Mouse (Mus musculus) midbrain, embryonic 12.5 days (tissue): ENCODE measurements around the gene Tpmt. TPM values are rescaled to one million over a fixed set of nuclear protein-coding genes. Genes with fewer than 3 reads are reported as not detected.

Source experiments
- ATAC-seq: fragments of 200-750 bp; cut with Nextera tagmentation; 2 replicates; pipeline ENCODE4 v1.8.0; 2017; ENCODE audit warnings: low read depth, moderate TSS enrichment, moderate library complexity; ENCODE audit not compliant: low FRiP score
- H3K27ac ChIP-seq: fragments of 300-500 bp; sonication (generic); replicated peaks from 2 replicates; pipeline ENCODE4 v1.5.1; 2016; ENCODE audit warnings: mild to moderate bottlenecking
- H3K27me3 ChIP-seq: fragments of 300-500 bp; sonication (generic); 2 replicates; pipeline ENCODE4 v1.6.1; 2016; ENCODE audit warnings: mild to moderate bottlenecking
- H3K36me3 ChIP-seq: fragments of 300-500 bp; sonication (generic); 2 replicates; pipeline ENCODE4 v1.6.1; 2016
- H3K4me1 ChIP-seq: fragments of 300-500 bp; sonication (generic); 2 replicates; pipeline ENCODE4 v1.6.1; 2016
- H3K4me2 ChIP-seq: fragments of 300-500 bp; sonication (generic); replicated peaks from 2 replicates; pipeline ENCODE4 v1.6.1; 2016; ENCODE audit warnings: mild to moderate bottlenecking, moderate library complexity
- H3K4me3 ChIP-seq: fragments of 300-500 bp; sonication (generic); 2 replicates; pipeline ENCODE4 v1.5.1; 2016; ENCODE audit warnings: mild to moderate bottlenecking
- H3K9ac ChIP-seq: fragments of 300-500 bp; sonication (generic); replicated peaks from 2 replicates; pipeline ENCODE4 v1.6.1; 2016; ENCODE audit warnings: mild to moderate bottlenecking, moderate library complexity
- H3K9me3 ChIP-seq: fragments of 300-500 bp; sonication (generic); 2 replicates; pipeline ENCODE4 v1.6.1; 2016; ENCODE audit warnings: mild to moderate bottlenecking
- WGBS: fragments of 180-500 bp; shearing (Covaris S2); methylation state at CpG from one replicate; pipeline ENCODE4 v1.1.7; 2016; 5-methylcytosine and 5-hydroxymethylcytosine counted together
- polyA plus RNA-seq: library from polyadenylated mRNA; unstranded; fragments of >200 nt; fragmentation: Nextera tagmentation; extraction: Ambion mirVana; gene quantifications from 2 replicates; pipeline ENCODE4 v1.2.1, GENCODE M21; 2016

Gene Tpmt
- polyA plus RNA-seq: 35.5 and 37.1 TPM in 2 replicates

GRCm38 (mm10) chr13:47044617-47044947, at the start of gene Tpmt:
Gene Tpmt (minus strand): TSS chr13:47044737.
- Histone ChIP-seq H3K4me3 (peak within 1 kb of the TSS; percentile 77), H3K4me1 (peaks cover 14% of the 10 kb centered on the region), H3K4me2 (peak within 1 kb of the TSS; percentile 93), H3K9ac (peak within 1 kb of the TSS; percentile 80), H3K36me3 (peaks cover 12% of the 10 kb centered on the region), H3K9me3 (no peaks in the 10 kb centered on the region), H3K27me3 (no peaks in the 10 kb centered on the region), H3K27ac (peak within 1 kb of the TSS; percentile 75)
- 15% methylated on average over 10 of the region's 10 CpGs for WGBS
- ATAC-seq: no peak

DNA sequence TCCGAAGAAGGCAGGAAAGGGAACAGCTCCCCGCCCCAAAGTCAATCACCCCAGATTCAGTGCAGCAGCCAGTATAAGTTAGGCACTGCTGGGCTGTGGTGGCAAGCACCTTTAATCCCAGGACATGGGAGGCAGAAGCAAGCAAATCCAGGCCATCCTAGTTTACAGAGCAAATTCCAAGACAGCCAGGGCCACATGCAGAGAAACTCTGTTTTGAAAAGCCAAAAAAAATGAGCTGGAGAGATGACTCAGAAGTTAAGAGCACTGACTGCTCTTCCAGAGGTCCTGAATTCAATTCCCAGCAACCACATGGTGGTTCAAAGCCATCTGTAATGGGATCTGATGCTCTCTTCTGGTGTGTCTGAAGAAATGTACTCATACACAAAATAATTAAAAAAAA, 49.3 kb upstream of the Tpmt start:
- no peaks in the 10 kb centered on the region for H3K9me3 ChIP-seq
- peaks cover 62% of the 10 kb centered on the region for H3K36me3 ChIP-seq
- ATAC-seq: no peak
- H3K4me1 ChIP-seq: no peaks in the 10 kb centered on the region
- 98% methylated on average over 2 of the region's 2 CpGs for WGBS
- H3K4me3 ChIP-seq: no peak overlapping the region
- H3K27ac ChIP-seq: no peak overlapping the region
- no peak overlapping the region for H3K9ac ChIP-seq
- no peaks in the 10 kb centered on the region for H3K27me3 ChIP-seq
- no peak overlapping the region for H3K4me2 ChIP-seq

GRCm38 (mm10) chr13:47089271-47089670, 44.7 kb upstream of the Tpmt start:
- no peak overlapping the region for H3K9ac ChIP-seq
- no peak for ATAC-seq
- no peaks in the 10 kb centered on the region for H3K4me1 ChIP-seq
- H3K36me3 ChIP-seq: peaks cover 57% of the 10 kb centered on the region
- no peaks in the 10 kb centered on the region for H3K27me3 ChIP-seq
- 89% methylated on average over 2 of the region's 2 CpGs for WGBS
- H3K4me2 ChIP-seq: no peak overlapping the region
- no peak overlapping the region for H3K4me3 ChIP-seq
- no peaks in the 10 kb centered on the region for H3K9me3 ChIP-seq
- H3K27ac ChIP-seq: no peak overlapping the region

DNA sequence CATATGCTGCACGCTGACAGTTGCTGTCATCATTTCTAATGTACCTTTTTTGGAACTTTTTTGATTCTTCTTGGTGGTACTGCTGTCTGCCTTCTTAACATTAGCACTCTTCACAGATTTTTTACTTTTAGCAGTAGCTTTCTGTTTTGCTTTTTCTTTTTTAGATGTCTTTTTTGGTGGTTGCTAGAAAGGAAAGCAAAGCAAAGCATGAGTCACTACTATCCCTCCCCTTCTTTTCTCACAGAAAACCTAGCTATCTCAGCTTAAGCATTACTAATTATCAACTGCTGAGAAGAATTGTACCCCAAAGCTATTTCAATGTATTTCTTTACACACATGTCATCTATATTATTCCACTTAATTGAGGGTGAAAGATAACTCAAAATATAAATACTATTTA, 43.9 kb upstream of the Tpmt start:
- 100% methylated on average over 1 of the region's 1 CpGs for WGBS
- H3K36me3 ChIP-seq: peaks cover 49% of the 10 kb centered on the region
- ATAC-seq: no peak

GRCm38 (mm10) chr13:47080905-47081505, 36.5 kb upstream of the Tpmt start:
- Histone ChIP-seq H3K36me3 (peaks cover 56% of the 10 kb centered on the region), H3K4me2 (no peak overlapping the region), H3K9ac (no peak overlapping the region), H3K27me3 (no peaks in the 10 kb centered on the region), H3K4me3 (no peak overlapping the region), H3K4me1 (no peaks in the 10 kb centered on the region), H3K9me3 (no peaks in the 10 kb centered on the region), H3K27ac (no peak overlapping the region)
- WGBS: 89% methylated on average over 4 of the region's 4 CpGs
- ATAC-seq: no peak

More for the DNA sequence above, 43.9 kb upstream of the Tpmt start:
- no peaks in the 10 kb centered on the region for H3K9me3 ChIP-seq
- no peak overlapping the region for H3K4me3 ChIP-seq
- no peak overlapping the region for H3K9ac ChIP-seq
- no peaks in the 10 kb centered on the region for H3K27me3 ChIP-seq
- no peaks in the 10 kb centered on the region for H3K4me1 ChIP-seq
- no peak overlapping the region for H3K4me2 ChIP-seq
- no peak overlapping the region for H3K27ac ChIP-seq

DNA sequence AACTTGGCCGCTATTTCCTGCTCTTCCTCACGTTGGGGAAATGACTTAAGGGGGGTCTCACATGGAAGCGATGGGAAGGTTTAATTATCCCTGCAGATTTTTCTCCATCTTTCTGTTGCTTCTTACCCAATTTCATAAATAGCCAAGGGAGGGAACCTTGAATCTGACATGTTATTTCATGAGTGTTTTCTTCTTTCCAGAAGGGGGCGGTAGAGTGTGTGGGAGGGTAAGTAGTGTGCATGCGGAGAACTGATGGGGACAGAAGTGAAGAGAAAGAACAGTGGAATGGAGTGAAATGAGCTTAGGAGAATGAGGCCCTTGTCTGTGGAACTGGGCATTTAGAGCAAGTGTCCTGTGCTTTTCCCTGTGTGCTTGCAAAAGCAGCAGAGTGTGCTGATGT, 34.3 kb upstream of the Tpmt start:
- no peak for ATAC-seq
- no peak overlapping the region for H3K9ac ChIP-seq
- no peak overlapping the region for H3K4me3 ChIP-seq
- no peaks in the 10 kb centered on the region for H3K9me3 ChIP-seq
- 69% methylated on average over 5 of the region's 5 CpGs for WGBS
- H3K36me3 ChIP-seq: peaks cover 67% of the 10 kb centered on the region
- no peaks in the 10 kb centered on the region for H3K4me1 ChIP-seq
- no peaks in the 10 kb centered on the region for H3K27me3 ChIP-seq
- H3K4me2 ChIP-seq: no peak overlapping the region
- no peak overlapping the region for H3K27ac ChIP-seq

DNA sequence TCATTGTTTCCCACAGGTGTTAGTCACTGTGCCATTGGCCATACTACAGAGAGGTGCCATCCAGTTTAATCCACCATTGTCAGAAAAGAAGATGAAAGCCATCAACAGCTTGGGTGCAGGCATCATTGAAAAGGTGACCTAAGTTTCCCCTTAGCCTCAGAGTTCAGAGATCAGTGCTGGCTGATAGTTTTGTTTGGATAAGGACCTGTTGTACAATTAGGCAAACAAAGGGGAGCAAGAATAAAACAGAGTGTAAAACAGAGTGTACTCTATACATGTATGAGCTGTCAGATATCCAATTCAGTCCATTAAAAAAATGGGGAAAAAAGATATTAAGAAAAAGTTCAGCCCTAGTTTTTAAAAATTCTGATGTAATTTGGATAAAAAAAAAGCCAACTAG, 32.8 kb upstream of the Tpmt start:
- Histone ChIP-seq H3K9ac (no peak overlapping the region), H3K4me3 (no peak overlapping the region), H3K36me3 (peaks cover 77% of the 10 kb centered on the region), H3K27ac (no peak overlapping the region), H3K27me3 (no peaks in the 10 kb centered on the region), H3K4me1 (no peaks in the 10 kb centered on the region), H3K9me3 (no peaks in the 10 kb centered on the region), H3K4me2 (no peak overlapping the region)
- no peak for ATAC-seq

DNA sequence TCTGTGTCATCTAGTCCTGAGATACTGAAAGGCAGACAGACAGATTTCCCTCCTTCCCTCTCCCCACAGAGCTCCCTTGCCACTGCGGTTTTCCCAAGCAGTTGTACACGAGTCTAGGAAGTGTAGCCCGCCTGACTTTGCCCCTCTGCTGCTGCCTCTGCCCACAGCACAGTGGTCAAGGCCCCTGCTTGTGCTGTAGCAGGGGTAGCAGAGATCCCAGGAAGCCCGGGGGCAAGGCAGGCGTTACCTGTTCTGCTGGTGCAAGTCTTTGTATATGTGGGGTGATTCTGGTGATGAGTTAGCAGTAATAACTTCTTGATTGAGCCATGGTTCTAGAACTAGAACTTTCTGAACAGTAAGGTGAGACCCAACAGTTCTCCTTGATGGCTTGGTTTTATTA, 31.6 kb upstream of the Tpmt start:
- H3K4me3 ChIP-seq: no peak overlapping the region
- H3K9ac ChIP-seq: no peak overlapping the region
- H3K4me2 ChIP-seq: no peak overlapping the region
- no peak for ATAC-seq
- H3K36me3 ChIP-seq: peaks cover 75% of the 10 kb centered on the region
- H3K4me1 ChIP-seq: no peaks in the 10 kb centered on the region
- no peaks in the 10 kb centered on the region for H3K27me3 ChIP-seq
- H3K27ac ChIP-seq: no peak overlapping the region
- 91% methylated on average over 5 of the region's 5 CpGs for WGBS
- H3K9me3 ChIP-seq: no peaks in the 10 kb centered on the region

DNA sequence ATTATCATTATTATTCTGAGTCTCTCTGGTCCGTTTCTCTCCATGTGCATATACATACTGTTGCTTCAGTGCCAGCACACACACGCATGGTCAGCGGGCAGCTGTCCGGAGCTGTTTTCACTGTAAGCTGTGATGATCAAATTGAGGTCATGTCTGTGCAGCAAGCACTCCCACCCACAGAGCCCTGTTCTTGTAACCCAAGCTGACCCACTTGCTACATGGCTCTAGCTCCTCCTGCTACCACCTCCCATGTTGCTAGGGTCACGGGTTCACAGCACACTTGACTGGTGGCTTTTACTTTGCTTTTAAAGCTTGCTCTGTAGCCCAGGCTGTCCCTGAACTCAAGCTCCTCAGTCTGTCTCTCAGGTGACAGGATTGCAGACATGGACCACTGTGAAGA, 27.9 kb upstream of the Tpmt start:
- Histone ChIP-seq H3K27ac (no peak overlapping the region), H3K9ac (no peak overlapping the region), H3K36me3 (peaks cover 56% of the 10 kb centered on the region), H3K4me3 (no peak overlapping the region), H3K4me2 (no peak overlapping the region), H3K4me1 (no peaks in the 10 kb centered on the region), H3K27me3 (no peaks in the 10 kb centered on the region), H3K9me3 (no peaks in the 10 kb centered on the region)
- ATAC-seq: no peak
- 90% methylated on average over 5 of the region's 5 CpGs for WGBS

DNA sequence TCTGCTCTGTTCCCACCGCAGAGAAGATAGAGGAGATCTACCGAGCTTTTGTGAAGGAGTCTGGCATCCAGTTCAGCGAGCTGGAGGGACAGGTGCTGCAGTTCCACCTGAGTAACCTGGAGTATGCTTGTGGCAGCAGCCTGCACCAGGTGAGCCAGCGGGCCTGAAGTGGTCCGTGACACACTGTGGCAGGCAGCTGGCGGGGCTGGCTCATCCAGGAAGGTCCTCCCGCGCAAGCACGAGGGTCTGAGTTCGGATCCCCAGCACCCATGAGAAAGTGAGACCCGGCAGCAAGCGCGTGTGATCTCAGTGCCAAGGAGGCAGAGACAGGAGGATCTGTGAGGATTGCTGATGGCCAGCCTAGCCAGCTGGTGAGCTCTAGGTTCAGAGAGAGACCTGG, 27.3 kb upstream of the Tpmt start:
- no peak overlapping the region for H3K4me3 ChIP-seq
- H3K4me1 ChIP-seq: no peaks in the 10 kb centered on the region

GRCm38 (mm10) chr13:47070329-47071080, 26.0 kb upstream of the Tpmt start:
- no peaks in the 10 kb centered on the region for H3K9me3 ChIP-seq
- no peak for ATAC-seq
- H3K36me3 ChIP-seq: peaks cover 60% of the 10 kb centered on the region
- no peak overlapping the region for H3K27ac ChIP-seq
- 88% methylated on average over 15 of the region's 15 CpGs for WGBS
- H3K4me2 ChIP-seq: no peak overlapping the region
- no peak overlapping the region for H3K9ac ChIP-seq
- no peaks in the 10 kb centered on the region for H3K4me1 ChIP-seq
- no peak overlapping the region for H3K4me3 ChIP-seq
- no peaks in the 10 kb centered on the region for H3K27me3 ChIP-seq

More for the DNA sequence above, 27.3 kb upstream of the Tpmt start:
- Histone ChIP-seq H3K27ac (no peak overlapping the region), H3K27me3 (no peaks in the 10 kb centered on the region), H3K36me3 (peaks cover 62% of the 10 kb centered on the region), H3K9ac (no peak overlapping the region), H3K4me2 (no peak overlapping the region), H3K9me3 (no peaks in the 10 kb centered on the region)
- 97% methylated on average over 13 of the region's 13 CpGs for WGBS
- ATAC-seq: no peak

- Histone ChIP-seq H3K27ac (no peak overlapping the region), H3K4me2 (no peak overlapping the region), H3K9me3 (no peaks in the 10 kb centered on the region), H3K9ac (no peak overlapping the region), H3K4me1 (no peaks in the 10 kb centered on the region), H3K4me3 (no peak overlapping the region), H3K36me3 (peaks cover 52% of the 10 kb centered on the region), H3K27me3 (no peaks in the 10 kb centered on the region)
- 94% methylated on average over 6 of the region's 6 CpGs for WGBS
- no peak for ATAC-seq
Observed at GRCm38 (mm10) chr13:47067001-47067400, 22.5 kb upstream of the Tpmt start.

GRCm38 (mm10) chr13:47066516-47066915, 22.0 kb upstream of the Tpmt start:
- Histone ChIP-seq H3K27ac (no peak overlapping the region), H3K36me3 (peaks cover 48% of the 10 kb centered on the region), H3K4me1 (no peaks in the 10 kb centered on the region), H3K4me3 (no peak overlapping the region), H3K9me3 (no peaks in the 10 kb centered on the region), H3K9ac (no peak overlapping the region), H3K4me2 (no peak overlapping the region), H3K27me3 (no peaks in the 10 kb centered on the region)
- WGBS: 96% methylated on average over 10 of the region's 10 CpGs
- ATAC-seq: no peak
